Mouse (Mus musculus) layer of hippocampus, postnatal 25 days (tissue): ENCODE measurements around the gene Gm17783. TPM values are rescaled to one million over a fixed set of nuclear protein-coding genes. Genes with fewer than 3 reads are reported as not detected.
"Not testable (repeated sequence)": the region's sequence is repeated elsewhere in the genome, so short reads cannot be mapped to it uniquely, and the experiment has no call there.

Experiments used
- DNase-seq, 2 experiments: peaks; one replicate each; pipeline ENCODE4 v3.0.0; 2022; ENCODE audit warnings: mixed read lengths in 2 of 2, low spot score in 1 of 2; ENCODE audit errors: extremely low spot score in 1 of 2
- total RNA-seq, 2 experiments: library from RNA; stranded (reverse); gene quantifications; 2 replicates each; pipeline ENCODE4 v1.2.3; 2021

The Gm17783 gene
- total RNA-seq = not detected

GRCm38 (mm10) chr16:45531950-45532349 is at the start of gene Gm17783:
Gene Gm17783 (minus strand): TSS chr16:45532050.
- DNase-seq = no peak

GRCm38 (mm10) chr16:45579883-45580282 is 48.0 kb upstream of the Gm17783 start:
- no peak for DNase-seq

GRCm38 (mm10) chr16:45572307-45572706 is 40.5 kb upstream of the Gm17783 start:
- DNase-seq = no peak

DNA sequence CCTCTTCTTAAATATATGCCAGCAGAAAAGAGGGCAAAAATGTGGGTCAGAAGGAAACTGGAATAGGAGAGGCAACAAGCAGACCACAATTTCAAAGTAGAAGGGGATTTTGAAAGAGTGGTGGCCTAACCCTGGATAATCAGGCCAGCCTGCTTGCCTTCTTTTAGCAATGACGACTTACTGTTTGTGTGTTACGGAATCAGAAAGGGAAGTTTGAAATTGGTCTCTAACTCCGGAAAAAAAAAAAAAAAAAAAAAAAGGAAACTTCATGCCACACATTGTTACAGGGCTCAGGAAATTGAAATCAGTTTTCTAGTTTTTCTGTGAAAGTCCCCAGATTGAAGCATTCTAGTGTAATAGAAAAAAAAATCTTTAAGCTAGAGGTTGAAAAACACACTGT is 29.9 kb upstream of the Gm17783 start:
- DNase-seq = no peak

- no peak for DNase-seq
Measured at GRCm38 (mm10) chr16:45551579-45551978, 19.7 kb upstream of the Gm17783 start.

- DNase-seq = no peak
Measured at GRCm38 (mm10) chr16:45547982-45548381, 16.1 kb upstream of the Gm17783 start.

DNA sequence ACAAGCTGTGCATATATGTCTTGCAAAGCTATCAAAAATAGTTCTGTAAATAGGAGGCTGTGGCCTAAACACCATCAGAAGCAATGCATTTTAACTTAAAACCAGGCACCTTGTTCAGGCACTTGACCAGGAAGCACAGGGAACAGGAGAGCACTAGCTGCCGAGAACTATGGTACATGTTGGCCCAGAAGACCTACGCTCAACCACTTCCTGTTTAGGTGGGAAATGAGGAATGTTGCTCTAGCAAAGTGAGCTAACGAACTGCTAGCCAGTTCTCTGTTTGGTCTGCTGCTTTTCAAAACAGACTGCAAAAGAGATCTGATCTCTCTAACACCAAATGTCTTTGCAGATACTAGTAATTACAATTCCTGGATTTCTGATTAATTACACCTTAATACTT is 12.5 kb upstream of the Gm17783 start:
- no peak for DNase-seq

DNA sequence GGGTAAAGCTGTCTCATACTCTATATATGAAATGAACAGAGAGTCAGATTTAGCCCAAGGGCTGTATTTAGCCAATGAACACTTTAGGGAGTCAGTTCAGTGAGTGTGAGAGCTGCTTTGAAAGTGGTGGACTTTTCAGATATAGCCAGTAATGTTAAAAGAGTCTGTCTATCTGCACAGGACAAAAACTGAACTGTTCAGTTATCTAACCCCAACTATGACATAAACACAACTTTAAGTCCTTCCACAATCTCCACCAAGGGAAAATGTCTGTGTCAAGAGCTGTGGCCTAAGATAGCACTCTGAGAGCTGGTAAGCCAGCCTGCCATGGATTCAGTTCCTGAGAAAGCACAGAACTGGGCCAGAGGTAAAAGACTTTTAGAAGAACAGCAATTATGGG is 10.3 kb upstream of the Gm17783 start:
- no peak for DNase-seq

DNA sequence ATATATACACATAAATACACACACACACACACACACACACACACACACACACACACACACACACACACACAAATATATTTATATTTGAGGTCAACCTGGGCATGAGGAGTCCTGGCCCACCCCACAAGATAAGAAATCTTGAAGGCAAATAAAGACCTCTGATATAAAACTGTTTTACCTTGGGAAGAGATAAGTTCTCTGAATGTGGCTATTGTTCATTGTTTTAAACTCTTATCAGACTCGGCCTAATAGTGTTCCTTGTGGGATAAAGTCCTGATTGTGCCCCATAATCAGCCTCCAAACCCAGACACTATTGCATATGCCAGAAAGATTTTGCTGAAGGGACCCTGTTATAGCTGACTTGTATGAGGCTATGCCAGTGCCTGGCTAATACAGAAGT is 6.5 kb upstream of the Gm17783 start:
- DNase-seq = not testable (repeated sequence)

GRCm38 (mm10) chr16:45535009-45535408 is 3.2 kb upstream of the Gm17783 start, which contains the start of gene Slc9c1:
Gene Slc9c1 (plus strand): TSS chr16:45535309.
- no peak for DNase-seq

DNA sequence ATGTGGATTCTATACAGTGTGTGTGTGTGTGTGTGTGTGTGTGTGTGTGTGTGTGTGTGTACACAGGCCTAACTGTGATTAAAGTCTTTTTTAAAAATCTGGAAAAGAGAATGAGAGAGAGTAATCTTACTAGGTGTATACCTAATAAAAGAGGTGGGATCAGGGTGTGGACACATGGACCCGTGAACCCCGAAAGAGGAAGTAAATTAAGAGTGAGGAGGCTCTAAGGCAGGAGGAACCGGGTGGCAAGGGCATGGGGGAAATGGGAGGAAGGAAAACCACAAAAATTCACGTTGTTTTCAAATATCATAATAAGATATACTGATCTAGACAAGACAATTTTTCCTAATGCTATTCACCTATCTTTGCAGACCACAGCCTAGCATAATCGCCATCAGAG is 6.3 kb downstream of the Gm17783 start:
- DNase-seq = no peak

- DNase-seq = no peak
Measured at GRCm38 (mm10) chr16:45495326-45495725, 36.5 kb downstream of the Gm17783 start.

GRCm38 (mm10) chr16:45492927-45493326 is 38.9 kb downstream of the Gm17783 start, which contains the start of gene Gm609:
Gene Gm609 (minus strand): TSS chr16:45492969.
- no peak for DNase-seq

DNA sequence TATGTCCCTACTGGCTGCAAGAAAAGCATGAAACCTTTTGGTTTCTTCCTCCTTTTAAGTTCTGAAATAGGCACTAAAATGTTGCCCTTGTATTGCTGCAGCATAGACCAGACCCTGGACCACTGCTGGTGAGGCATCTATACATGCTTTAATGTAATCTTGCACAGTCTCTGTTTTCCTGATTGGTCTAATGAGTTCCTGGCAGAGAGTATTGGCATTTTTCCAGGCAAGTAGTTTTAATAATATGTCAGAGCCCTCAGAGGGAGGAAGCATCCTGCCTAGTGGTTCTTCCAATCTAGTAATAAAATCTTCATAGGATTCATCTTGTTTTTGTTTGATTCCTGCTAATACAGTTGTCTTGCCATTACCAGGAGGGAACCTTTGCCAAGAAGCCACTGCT is 54.9 kb downstream of the Gm17783 start:
- DNase-seq = no peak

GRCm38 (mm10) chr16:45471836-45472235 is 60.0 kb downstream of the Gm17783 start:
- not testable (repeated sequence) for DNase-seq

Other genes starting within 250 kb of the Gm17783 start
- 10 to 100 TPM; 77.1 to 88.6 TPM for gene Cd200, start 123.0 kb downstream of the Gm17783 start, total RNA-seq
- gene Gm609, start 39.1 kb downstream of the Gm17783 start, total RNA-seq = under 1 TPM; 0.07 to 0.28 TPM
- not detected for gene Slc9c1, start 3.3 kb upstream of the Gm17783 start, total RNA-seq
- gene Gcsam, start 78.3 kb upstream of the Gm17783 start, total RNA-seq = not detected
- gene BC016579, start 122.0 kb upstream of the Gm17783 start, total RNA-seq = under 1 TPM in 1 of 2 experiments, not detected in 1; 0.32 TPM
- gene Tmprss7, start 161.6 kb upstream of the Gm17783 start, total RNA-seq = under 1 TPM; 0.64 to 0.89 TPM
- 100 to 1,000 TPM; 259 to 275 TPM for gene Tagln3, start 192.6 kb upstream of the Gm17783 start, total RNA-seq
- 10 to 100 TPM; 16.9 to 21.0 TPM for gene Abhd10, start 210.9 kb upstream of the Gm17783 start, total RNA-seq